Mouse (Mus musculus): ENCODE data around the gene Adamtsl3. TPM values are rescaled to one million over a fixed set of nuclear protein-coding genes. Genes with fewer than 3 reads are reported as not detected.

Gene Adamtsl3
- polyA plus RNA-seq, 1 experiment from 2014 or later: 0.14 TPM

GRCm38 (mm10) chr7:82366471-82366870 is 31.0 kb downstream of the Adamtsl3 start:
- peaks cover 19% of the 10 kb centered on the region for H3K4me1 ChIP-seq
- no peaks in the 10 kb centered on the region for H3K9me3 ChIP-seq
- WGBS: 89% methylated on average over 5 of the region's 5 CpGs
- no peak overlapping the region for H3K27ac ChIP-seq (replicated peaks)
- DNase-seq (ENCODE audit: low spot score): no peak
- no peaks in the 10 kb centered on the region for H3K36me3 ChIP-seq (replicated peaks)
- H3K4me3 ChIP-seq: no peak overlapping the region
- no peaks in the 10 kb centered on the region for H3K27me3 ChIP-seq (replicated peaks; ENCODE audit: low read depth, poor library complexity, severe bottlenecking)

GRCm38 (mm10) chr7:82368047-82368446 is 32.6 kb downstream of the Adamtsl3 start:
- no peak overlapping the region for H3K4me3 ChIP-seq
- DNase-seq (ENCODE audit: low spot score): peak; percentile 44
- H3K36me3 ChIP-seq (replicated peaks): no peaks in the 10 kb centered on the region
- peaks cover 19% of the 10 kb centered on the region for H3K4me1 ChIP-seq
- WGBS: 25% methylated on average over 2 of the region's 2 CpGs
- H3K27ac ChIP-seq (replicated peaks): peak overlapping the region; percentile 65
- no peaks in the 10 kb centered on the region for H3K27me3 ChIP-seq (replicated peaks; ENCODE audit: low read depth, poor library complexity, severe bottlenecking)
- no peaks in the 10 kb centered on the region for H3K9me3 ChIP-seq

- peaks cover 19% of the 10 kb centered on the region for H3K4me1 ChIP-seq
- DNase-seq (ENCODE audit: low spot score): no peak
- no peaks in the 10 kb centered on the region for H3K36me3 ChIP-seq (replicated peaks)
- no peak overlapping the region for H3K4me3 ChIP-seq
- WGBS: 87% methylated on average over 8 of the region's 8 CpGs
- H3K27ac ChIP-seq (replicated peaks): no peak overlapping the region
- H3K27me3 ChIP-seq (replicated peaks; ENCODE audit: low read depth, poor library complexity, severe bottlenecking): no peaks in the 10 kb centered on the region
- no peaks in the 10 kb centered on the region for H3K9me3 ChIP-seq
These were observed 34.6 kb downstream of the Adamtsl3 start for GRCm38 (mm10) chr7:82370132-82370531.

GRCm38 (mm10) chr7:82371411-82371810 is 35.9 kb downstream of the Adamtsl3 start:
- Histone ChIP-seq H3K4me3 (no peak overlapping the region), H3K4me1 (peaks cover 16% of the 10 kb centered on the region), H3K27ac (replicated peaks) (no peak overlapping the region), H3K9me3 (no peaks in the 10 kb centered on the region), H3K36me3 (replicated peaks) (no peaks in the 10 kb centered on the region), H3K27me3 (replicated peaks; ENCODE audit: low read depth, poor library complexity, severe bottlenecking) (no peaks in the 10 kb centered on the region)
- WGBS: 80% methylated on average over 3 of the region's 3 CpGs
- no peak for DNase-seq (ENCODE audit: low spot score)

- 83% methylated on average over 1 of the region's 1 CpGs for WGBS
- Histone ChIP-seq H3K4me3 (no peak overlapping the region), H3K27me3 (replicated peaks; ENCODE audit: low read depth, poor library complexity, severe bottlenecking) (no peaks in the 10 kb centered on the region), H3K27ac (replicated peaks) (no peak overlapping the region), H3K36me3 (replicated peaks) (no peaks in the 10 kb centered on the region), H3K9me3 (no peaks in the 10 kb centered on the region), H3K4me1 (peaks cover 6% of the 10 kb centered on the region; the same call in 1 of the 2 replicates)
- DNase-seq (ENCODE audit: low spot score): no peak
These were observed 42.8 kb downstream of the Adamtsl3 start for GRCm38 (mm10) chr7:82378311-82378710.

GRCm38 (mm10) chr7:82379765-82380164 is 44.3 kb downstream of the Adamtsl3 start:
- no peak for DNase-seq (ENCODE audit: low spot score)
- H3K4me1 ChIP-seq: peaks cover 11% of the 10 kb centered on the region; the same call in 1 of the 2 replicates
- H3K4me3 ChIP-seq: no peak overlapping the region
- no peaks in the 10 kb centered on the region for H3K9me3 ChIP-seq
- H3K27me3 ChIP-seq (replicated peaks; ENCODE audit: low read depth, poor library complexity, severe bottlenecking): no peaks in the 10 kb centered on the region
- no peak overlapping the region for H3K27ac ChIP-seq (replicated peaks)
- WGBS: 71% methylated on average over 7 of the region's 7 CpGs
- no peaks in the 10 kb centered on the region for H3K36me3 ChIP-seq (replicated peaks)

- WGBS: 69% methylated on average over 4 of the region's 4 CpGs
- Histone ChIP-seq H3K27ac (replicated peaks) (no peak overlapping the region), H3K36me3 (replicated peaks) (no peaks in the 10 kb centered on the region), H3K9me3 (no peaks in the 10 kb centered on the region), H3K4me1 (peaks cover 11% of the 10 kb centered on the region; the same call in 1 of the 2 replicates), H3K4me3 (no peak overlapping the region), H3K27me3 (replicated peaks; ENCODE audit: low read depth, poor library complexity, severe bottlenecking) (no peaks in the 10 kb centered on the region)
- DNase-seq (ENCODE audit: low spot score): no peak
These were observed 47.5 kb downstream of the Adamtsl3 start for GRCm38 (mm10) chr7:82382843-82383535.

- H3K27me3 ChIP-seq (replicated peaks; ENCODE audit: low read depth, poor library complexity, severe bottlenecking): no peaks in the 10 kb centered on the region
- no peak for DNase-seq (ENCODE audit: low spot score)
- H3K9me3 ChIP-seq: no peaks in the 10 kb centered on the region
- H3K4me1 ChIP-seq: peaks cover 11% of the 10 kb centered on the region; the same call in 1 of the 2 replicates
- no peak overlapping the region for H3K4me3 ChIP-seq
- no peaks in the 10 kb centered on the region for H3K36me3 ChIP-seq (replicated peaks)
- 71% methylated on average over 3 of the region's 3 CpGs for WGBS
- H3K27ac ChIP-seq (replicated peaks): no peak overlapping the region
These were observed 48.0 kb downstream of the Adamtsl3 start for GRCm38 (mm10) chr7:82383536-82383848.

GRCm38 (mm10) chr7:82387121-82387520 is 51.6 kb downstream of the Adamtsl3 start:
- Histone ChIP-seq H3K36me3 (replicated peaks) (no peaks in the 10 kb centered on the region), H3K9me3 (no peaks in the 10 kb centered on the region), H3K4me3 (no peak overlapping the region), H3K27me3 (replicated peaks; ENCODE audit: low read depth, poor library complexity, severe bottlenecking) (no peaks in the 10 kb centered on the region), H3K27ac (replicated peaks) (no peak overlapping the region), H3K4me1 (peaks cover 6% of the 10 kb centered on the region; the same call in 1 of the 2 replicates)
- no peak for DNase-seq (ENCODE audit: low spot score)
- 93% methylated on average over 3 of the region's 3 CpGs for WGBS

GRCm38 (mm10) chr7:82394435-82395186 is 59.1 kb downstream of the Adamtsl3 start:
- H3K4me3 ChIP-seq: no peak overlapping the region

GRCm38 (mm10) chr7:82395239-82395638 is 59.7 kb downstream of the Adamtsl3 start:
- no peaks in the 10 kb centered on the region for H3K9me3 ChIP-seq
- WGBS: 90% methylated on average over 12 of the region's 12 CpGs
- no peak for DNase-seq (ENCODE audit: low spot score)
- H3K27me3 ChIP-seq (replicated peaks; ENCODE audit: low read depth, poor library complexity, severe bottlenecking): no peaks in the 10 kb centered on the region
- H3K4me1 ChIP-seq: no peaks in the 10 kb centered on the region
- H3K4me3 ChIP-seq: no peak overlapping the region
- no peaks in the 10 kb centered on the region for H3K36me3 ChIP-seq (replicated peaks)
- no peak overlapping the region for H3K27ac ChIP-seq (replicated peaks)

More at GRCm38 (mm10) chr7:82394435-82395186, 59.1 kb downstream of the Adamtsl3 start:
- Histone ChIP-seq H3K4me1 (no peaks in the 10 kb centered on the region), H3K9me3 (no peaks in the 10 kb centered on the region), H3K36me3 (replicated peaks) (no peaks in the 10 kb centered on the region), H3K27me3 (replicated peaks; ENCODE audit: low read depth, poor library complexity, severe bottlenecking) (no peaks in the 10 kb centered on the region), H3K27ac (replicated peaks) (no peak overlapping the region)
- 68% methylated on average over 6 of the region's 6 CpGs for WGBS
- no peak for DNase-seq (ENCODE audit: low spot score)

GRCm38 (mm10) chr7:82395751-82396512 is 60.4 kb downstream of the Adamtsl3 start:
- H3K27me3 ChIP-seq (replicated peaks; ENCODE audit: low read depth, poor library complexity, severe bottlenecking): no peaks in the 10 kb centered on the region
- no peaks in the 10 kb centered on the region for H3K9me3 ChIP-seq
- 85% methylated on average over 6 of the region's 6 CpGs for WGBS
- no peaks in the 10 kb centered on the region for H3K4me1 ChIP-seq
- no peak overlapping the region for H3K27ac ChIP-seq (replicated peaks)
- no peak overlapping the region for H3K4me3 ChIP-seq
- no peak for DNase-seq (ENCODE audit: low spot score)
- no peaks in the 10 kb centered on the region for H3K36me3 ChIP-seq (replicated peaks)

All from embryonic facial prominence, embryonic 10.5 days (tissue).